Mouse (Mus musculus): Measurements from ENCODE around the gene Zan. TPM values are rescaled to one million over a fixed set of nuclear protein-coding genes. Genes with fewer than 3 reads are reported as not detected.

Zan gene
- polyA plus RNA-seq, 1 experiment from 2014 or later, result 0.11 TPM

- no peak for ATAC-seq (ENCODE audit: low FRiP score, low TSS enrichment)
- no peak overlapping the region for H3K9ac ChIP-seq (replicated peaks; ENCODE audit: low read length)
- H3K4me1 ChIP-seq (ENCODE audit: insufficient read depth, low read length), result no peaks in the 10 kb centered on the region
- 83% methylated on average over 8 of the region's 8 CpGs for WGBS
- H3K27ac ChIP-seq (ENCODE audit: low read length), result no peak overlapping the region
- H3K36me3 ChIP-seq (ENCODE audit: insufficient read depth, low read length), result no peaks in the 10 kb centered on the region
- no peak overlapping the region for H3K4me2 ChIP-seq (replicated peaks; ENCODE audit: low read depth, low read length)
- H3K4me3 ChIP-seq (ENCODE audit: low read length), result no peak overlapping the region
- no peaks in the 10 kb centered on the region for H3K9me3 ChIP-seq (ENCODE audit: low read length)
- H3K27me3 ChIP-seq (ENCODE audit: insufficient read depth, low read length), result no peaks in the 10 kb centered on the region
These were observed 85.2 kb downstream of the Zan start for GRCm38 (mm10) chr5:137391641-137392040.

- WGBS, result 84% methylated on average over 7 of the region's 7 CpGs
- no peak overlapping the region for H3K27ac ChIP-seq (ENCODE audit: low read length)
- no peaks in the 10 kb centered on the region for H3K36me3 ChIP-seq (ENCODE audit: insufficient read depth, low read length)
- H3K27me3 ChIP-seq (ENCODE audit: insufficient read depth, low read length), result no peaks in the 10 kb centered on the region
- no peak for ATAC-seq (ENCODE audit: low FRiP score, low TSS enrichment)
- H3K4me1 ChIP-seq (ENCODE audit: insufficient read depth, low read length), result no peaks in the 10 kb centered on the region
- H3K4me2 ChIP-seq (replicated peaks; ENCODE audit: low read depth, low read length), result no peak overlapping the region
- no peak overlapping the region for H3K9ac ChIP-seq (replicated peaks; ENCODE audit: low read length)
- no peak overlapping the region for H3K4me3 ChIP-seq (ENCODE audit: low read length)
- H3K9me3 ChIP-seq (ENCODE audit: low read length), result no peaks in the 10 kb centered on the region
These were observed 90.2 kb downstream of the Zan start for GRCm38 (mm10) chr5:137386712-137387111.

GRCm38 (mm10) chr5:137383441-137383840, 93.4 kb downstream of the Zan start:
- Histone ChIP-seq H3K4me3 (ENCODE audit: low read length) (no peak overlapping the region), H3K9ac (replicated peaks; ENCODE audit: low read length) (no peak overlapping the region), H3K9me3 (ENCODE audit: low read length) (no peaks in the 10 kb centered on the region), H3K4me2 (replicated peaks; ENCODE audit: low read depth, low read length) (no peak overlapping the region), H3K27ac (ENCODE audit: low read length) (no peak overlapping the region), H3K36me3 (ENCODE audit: insufficient read depth, low read length) (no peaks in the 10 kb centered on the region), H3K4me1 (ENCODE audit: insufficient read depth, low read length) (no peaks in the 10 kb centered on the region), H3K27me3 (ENCODE audit: insufficient read depth, low read length) (no peaks in the 10 kb centered on the region)
- no peak for ATAC-seq (ENCODE audit: low FRiP score, low TSS enrichment)
- WGBS, result 84% methylated on average over 7 of the region's 7 CpGs

GRCm38 (mm10) chr5:137381152-137381551, 95.7 kb downstream of the Zan start:
- H3K9me3 ChIP-seq (ENCODE audit: low read length), result no peaks in the 10 kb centered on the region
- no peak overlapping the region for H3K27ac ChIP-seq (ENCODE audit: low read length)
- WGBS, result 53% methylated on average over 4 of the region's 4 CpGs
- H3K4me1 ChIP-seq (ENCODE audit: insufficient read depth, low read length), result peaks cover 9% of the 10 kb centered on the region
- H3K4me3 ChIP-seq (ENCODE audit: low read length), result no peak overlapping the region
- no peak overlapping the region for H3K9ac ChIP-seq (replicated peaks; ENCODE audit: low read length)
- no peaks in the 10 kb centered on the region for H3K36me3 ChIP-seq (ENCODE audit: insufficient read depth, low read length)
- H3K27me3 ChIP-seq (ENCODE audit: insufficient read depth, low read length), result no peaks in the 10 kb centered on the region
- no peak for ATAC-seq (ENCODE audit: low FRiP score, low TSS enrichment)
- H3K4me2 ChIP-seq (replicated peaks; ENCODE audit: low read depth, low read length), result no peak overlapping the region

- no peaks in the 10 kb centered on the region for H3K9me3 ChIP-seq (ENCODE audit: low read length)
- 21% methylated on average over 11 of the region's 15 CpGs for WGBS
- no peak overlapping the region; the same call in 1 of the 2 replicates for H3K9ac ChIP-seq (replicated peaks; ENCODE audit: low read length)
- H3K36me3 ChIP-seq (ENCODE audit: insufficient read depth, low read length), result peaks cover 29% of the 10 kb centered on the region
- H3K4me2 ChIP-seq (replicated peaks; ENCODE audit: low read depth, low read length), result peak overlapping the region; percentile 37
- ATAC-seq (ENCODE audit: low FRiP score, low TSS enrichment), result no peak
- no peaks in the 10 kb centered on the region for H3K27me3 ChIP-seq (ENCODE audit: insufficient read depth, low read length)
- H3K4me3 ChIP-seq (ENCODE audit: low read length), result no peak overlapping the region
- peaks cover 16% of the 10 kb centered on the region for H3K4me1 ChIP-seq (ENCODE audit: insufficient read depth, low read length)
- no peak overlapping the region for H3K27ac ChIP-seq (ENCODE audit: low read length)
These were observed 99.3 kb downstream of the Zan start for GRCm38 (mm10) chr5:137377603-137378002.

- 0 out of 2 replicates have a peak overlapping the region, but pooled peaks have one; percentile 41 for H3K27ac ChIP-seq (ENCODE audit: low read length)
- H3K4me2 ChIP-seq (replicated peaks; ENCODE audit: low read depth, low read length), result peak overlapping the region; percentile 37
- 0 out of 2 replicates have a peak, but pooled peaks have one; percentile 23 for ATAC-seq (ENCODE audit: low FRiP score, low TSS enrichment)
- peaks cover 16% of the 10 kb centered on the region for H3K4me1 ChIP-seq (ENCODE audit: insufficient read depth, low read length)
- no peaks in the 10 kb centered on the region for H3K9me3 ChIP-seq (ENCODE audit: low read length)
- H3K27me3 ChIP-seq (ENCODE audit: insufficient read depth, low read length), result no peaks in the 10 kb centered on the region
- peaks cover 34% of the 10 kb centered on the region for H3K36me3 ChIP-seq (ENCODE audit: insufficient read depth, low read length)
- WGBS, result 29% methylated on average over 10 of the region's 11 CpGs
- peak overlapping the region; percentile 49; the same call in 1 of the 2 replicates for H3K9ac ChIP-seq (replicated peaks; ENCODE audit: low read length)
- no peak overlapping the region for H3K4me3 ChIP-seq (ENCODE audit: low read length)
These were observed 99.7 kb downstream of the Zan start for GRCm38 (mm10) chr5:137377176-137377575.

- no peak overlapping the region for H3K4me2 ChIP-seq (replicated peaks; ENCODE audit: low read depth, low read length)
These were observed 100.1 kb downstream of the Zan start for GRCm38 (mm10) chr5:137376722-137377121.

GRCm38 (mm10) chr5:137376198-137376597, 100.7 kb downstream of the Zan start:
- Histone ChIP-seq H3K36me3 (ENCODE audit: insufficient read depth, low read length) (peaks cover 43% of the 10 kb centered on the region), H3K27ac (ENCODE audit: low read length) (peak overlapping the region; percentile 59; the same call in 1 of the 2 replicates), H3K27me3 (ENCODE audit: insufficient read depth, low read length) (no peaks in the 10 kb centered on the region), H3K4me1 (ENCODE audit: insufficient read depth, low read length) (peaks cover 16% of the 10 kb centered on the region), H3K4me2 (replicated peaks; ENCODE audit: low read depth, low read length) (no peak overlapping the region), H3K4me3 (ENCODE audit: low read length) (no peak overlapping the region), H3K9ac (replicated peaks; ENCODE audit: low read length) (no peak overlapping the region), H3K9me3 (ENCODE audit: low read length) (no peaks in the 10 kb centered on the region)
- no peak for ATAC-seq (ENCODE audit: low FRiP score, low TSS enrichment)
- WGBS, result 42% methylated on average over 7 of the region's 7 CpGs

More at GRCm38 (mm10) chr5:137376722-137377121, 100.1 kb downstream of the Zan start:
- no peak overlapping the region for H3K9ac ChIP-seq (replicated peaks; ENCODE audit: low read length)
- peaks cover 16% of the 10 kb centered on the region for H3K4me1 ChIP-seq (ENCODE audit: insufficient read depth, low read length)
- 0 out of 2 replicates have a peak, but pooled peaks have one; percentile 13 for ATAC-seq (ENCODE audit: low FRiP score, low TSS enrichment)
- H3K36me3 ChIP-seq (ENCODE audit: insufficient read depth, low read length), result peaks cover 38% of the 10 kb centered on the region
- WGBS, result 48% methylated on average over 9 of the region's 9 CpGs
- H3K27me3 ChIP-seq (ENCODE audit: insufficient read depth, low read length), result no peaks in the 10 kb centered on the region
- no peak overlapping the region for H3K4me3 ChIP-seq (ENCODE audit: low read length)
- no peaks in the 10 kb centered on the region for H3K9me3 ChIP-seq (ENCODE audit: low read length)
- no peak overlapping the region for H3K27ac ChIP-seq (ENCODE audit: low read length)

GRCm38 (mm10) chr5:137375627-137376026, 101.2 kb downstream of the Zan start:
- H3K27ac ChIP-seq (ENCODE audit: low read length), result peak overlapping the region; percentile 59; the same call in 1 of the 2 replicates
- H3K4me2 ChIP-seq (replicated peaks; ENCODE audit: low read depth, low read length), result no peak overlapping the region
- peak; percentile 16; the same call in 1 of the 2 replicates for ATAC-seq (ENCODE audit: low FRiP score, low TSS enrichment)
- H3K9me3 ChIP-seq (ENCODE audit: low read length), result no peaks in the 10 kb centered on the region
- peaks cover 49% of the 10 kb centered on the region for H3K36me3 ChIP-seq (ENCODE audit: insufficient read depth, low read length)
- peaks cover 16% of the 10 kb centered on the region for H3K4me1 ChIP-seq (ENCODE audit: insufficient read depth, low read length)
- no peaks in the 10 kb centered on the region for H3K27me3 ChIP-seq (ENCODE audit: insufficient read depth, low read length)
- no peak overlapping the region for H3K9ac ChIP-seq (replicated peaks; ENCODE audit: low read length)
- 26% methylated on average over 2 of the region's 2 CpGs for WGBS
- H3K4me3 ChIP-seq (ENCODE audit: low read length), result no peak overlapping the region

GRCm38 (mm10) chr5:137374521-137375080, 102.3 kb downstream of the Zan start:
- Histone ChIP-seq H3K9me3 (ENCODE audit: low read length) (no peaks in the 10 kb centered on the region), H3K9ac (replicated peaks; ENCODE audit: low read length) (no peak overlapping the region), H3K27me3 (ENCODE audit: insufficient read depth, low read length) (no peaks in the 10 kb centered on the region), H3K4me1 (ENCODE audit: insufficient read depth, low read length) (peaks cover 16% of the 10 kb centered on the region), H3K27ac (ENCODE audit: low read length) (0 out of 2 replicates have a peak overlapping the region, but pooled peaks have one; percentile 36), H3K4me3 (ENCODE audit: low read length) (no peak overlapping the region), H3K4me2 (replicated peaks; ENCODE audit: low read depth, low read length) (no peak overlapping the region), H3K36me3 (ENCODE audit: insufficient read depth, low read length) (peaks cover 59% of the 10 kb centered on the region)
- 80% methylated on average over 4 of the region's 4 CpGs for WGBS
- ATAC-seq (ENCODE audit: low FRiP score, low TSS enrichment), result 0 out of 2 replicates have a peak, but pooled peaks have one; percentile 12

Data from kidney, embryonic 16.5 days (tissue).